Mouse (Mus musculus): ENCODE measurements around the gene Gm2026.
"Not testable (repeated sequence)": the region's sequence is repeated elsewhere in the genome, so short reads cannot be mapped to it uniquely, and the experiment has no call there.

Gm2026 gene

DNA sequence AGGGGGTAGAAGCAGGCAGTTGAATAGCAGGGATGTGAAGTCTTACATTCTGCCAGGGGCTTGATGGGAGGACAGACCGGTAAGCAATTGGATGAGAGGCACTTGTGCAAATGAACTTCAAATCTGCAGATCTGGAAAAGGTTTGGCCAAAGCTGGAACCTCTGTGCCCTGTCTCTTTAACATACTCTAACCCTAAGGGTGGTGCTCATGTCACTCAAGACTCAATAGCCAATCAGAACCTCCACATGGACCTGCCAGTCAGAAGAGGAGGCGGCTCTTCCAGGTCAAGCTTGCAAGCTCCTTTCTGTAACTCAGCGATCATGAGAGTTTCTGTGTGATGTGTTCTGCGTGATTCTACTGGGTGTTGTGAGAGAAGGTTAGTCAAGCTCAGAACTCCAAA is at the start of gene Gm2026:
Gene Gm2026, plus strand, starts transcription at position 301 of the 400 bp plus-strand sequence.
- not testable (repeated sequence) for DNase-seq

DNA sequence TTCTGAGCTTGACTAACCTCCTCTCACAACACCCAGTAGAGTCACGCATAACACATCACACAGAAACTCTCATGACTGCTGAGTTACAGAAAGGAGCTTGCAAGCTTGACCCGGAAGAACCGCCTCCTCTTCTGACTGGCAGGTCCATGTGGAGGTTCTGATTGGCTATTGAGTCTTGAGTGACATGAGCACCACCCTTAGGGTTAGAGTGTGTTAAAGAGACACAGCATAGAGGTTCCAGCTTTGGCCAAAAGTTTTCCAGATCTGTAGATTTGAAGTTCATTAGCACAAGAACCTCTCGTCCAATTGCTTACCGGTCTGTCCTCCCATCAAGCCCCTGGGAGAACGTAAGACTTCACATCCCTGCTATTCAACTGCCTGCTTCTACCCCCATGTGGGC is 34.1 kb upstream of the Gm2026 start, which contains the start of gene Zfp966:
Gene Zfp966, minus strand, starts transcription at position 101 of the 400 bp plus-strand sequence.
- DNase-seq = not testable (repeated sequence)
